Mouse (Mus musculus) myocyte (in vitro differentiated cells): ENCODE data around the gene Gm49384.

ENCODE experiments used
- MAX ChIP-seq: IDR thresholded peaks from one replicate; pipeline ENCODE4 v1.6.1; 2011; ENCODE audit warnings: low read depth, mild to moderate bottlenecking, control low read depth
- POLR2A ChIP-seq: IDR thresholded peaks from one replicate; pipeline ENCODE4 v1.6.1; 2011; ENCODE audit warnings: low read depth, mild to moderate bottlenecking, control low read depth, moderate library complexity; ENCODE audit not compliant: insufficient read length
- TCF12 ChIP-seq: IDR thresholded peaks from one replicate; pipeline ENCODE4 v1.6.1; 2011; ENCODE audit warnings: mild to moderate bottlenecking, control low read depth; ENCODE audit not compliant: poor library complexity, insufficient read depth, severe bottlenecking
- USF1 ChIP-seq: IDR thresholded peaks from one replicate; pipeline ENCODE4 v1.6.1; 2011; ENCODE audit warnings: low read depth, mild to moderate bottlenecking, control low read depth, moderate library complexity

DNA sequence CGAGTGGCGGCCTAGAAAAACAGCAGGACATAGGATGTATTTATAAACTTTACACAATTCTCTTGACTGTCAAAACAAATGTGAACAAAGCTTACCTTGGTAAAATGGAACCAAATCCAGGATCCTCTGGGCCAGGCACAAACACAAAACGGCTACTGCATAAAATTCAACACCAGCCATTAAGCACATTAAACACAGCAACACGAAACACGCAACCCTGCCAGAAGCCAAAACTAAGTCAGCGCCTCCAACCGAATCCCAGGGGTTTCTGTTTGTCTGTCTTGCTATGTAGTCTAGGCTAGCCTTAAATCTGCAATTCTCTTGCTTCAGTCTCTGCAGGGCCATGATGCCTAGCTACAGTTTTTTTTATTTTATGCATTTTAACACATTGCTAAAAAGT, 3.9 kb upstream of the Gm49384 start:
- TF ChIP-seq POLR2A (no peak), MAX (no peak), USF1 (no peak), TCF12 (no peak)
